Mouse (Mus musculus): ENCODE data around the gene Pld4. TPM values are rescaled to one million over a fixed set of nuclear protein-coding genes. Genes with fewer than 3 reads are reported as not detected.

Pld4 gene
- 19.6 and 23.7 TPM in 2 replicates for polyA plus RNA-seq (2012; rRNA removed)

GRCm38 (mm10) chr12:112760154-112760926 is at the start of gene Pld4:
Gene Pld4 (plus strand): TSS chr12:112760655.
- no peak for DNase-seq
- no peak within 1 kb of the TSS for H3K27ac ChIP-seq (ENCODE audit: insufficient read depth, low read depth, low read length)

GRCm38 (mm10) chr12:112713984-112714383 is 46.5 kb upstream of the Pld4 start:
- Histone ChIP-seq H3K4me1 (ENCODE audit: control insufficient read depth, insufficient read depth, low read length) (peaks cover 9% of the 10 kb centered on the region; the same call in 1 of the 2 replicates), H3K36me3 (ENCODE audit: control insufficient read depth, insufficient read depth, low read length) (no peaks in the 10 kb centered on the region), H3K27me3 (replicated peaks; ENCODE audit: control insufficient read depth, insufficient read depth, low read length) (no peaks in the 10 kb centered on the region), H3K4me3 (ENCODE audit: insufficient read depth, low read depth, low read length) (no peak overlapping the region), H3K27ac (ENCODE audit: insufficient read depth, low read depth, low read length) (no peak overlapping the region)
- DNase-seq: peak; percentile 62
- no peak for TF ChIP-seq CTCF (conservative IDR thresholded peaks at IDR 0.05; ENCODE audit: insufficient read depth, insufficient read length, low read depth, low read length)
- TF ChIP-seq POLR2A (IDR thresholded peaks at IDR 0.05; ENCODE audit: low read depth, low read length): no peak
- 43% methylated on average over 3 of the region's 3 CpGs for WGBS

More at GRCm38 (mm10) chr12:112760154-112760926, at the start of gene Pld4:
- Histone ChIP-seq H3K4me3 (ENCODE audit: insufficient read depth, low read depth, low read length) (no peak within 1 kb of the TSS), H3K27me3 (replicated peaks; ENCODE audit: control insufficient read depth, insufficient read depth, low read length) (no peaks in the 10 kb centered on the region), H3K4me1 (ENCODE audit: control insufficient read depth, insufficient read depth, low read length) (no peaks in the 10 kb centered on the region), H3K36me3 (ENCODE audit: control insufficient read depth, insufficient read depth, low read length) (no peaks in the 10 kb centered on the region)
- 41% methylated on average over 4 of the region's 4 CpGs for WGBS
- TF ChIP-seq CTCF (conservative IDR thresholded peaks at IDR 0.05; ENCODE audit: insufficient read depth, insufficient read length, low read depth, low read length) (no peak), POLR2A (IDR thresholded peaks at IDR 0.05; ENCODE audit: low read depth, low read length) (no peak)

- H3K4me1 ChIP-seq (ENCODE audit: control insufficient read depth, insufficient read depth, low read length): peaks cover 19% of the 10 kb centered on the region; the same call in 1 of the 2 replicates
- 32% methylated on average over 7 of the region's 7 CpGs for WGBS
- TF ChIP-seq POLR2A (IDR thresholded peaks at IDR 0.05; ENCODE audit: low read depth, low read length) (no peak), CTCF (conservative IDR thresholded peaks at IDR 0.05; ENCODE audit: insufficient read depth, insufficient read length, low read depth, low read length) (peak; percentile 75)
- H3K27ac ChIP-seq (ENCODE audit: insufficient read depth, low read depth, low read length): no peak overlapping the region
- no peaks in the 10 kb centered on the region for H3K36me3 ChIP-seq (ENCODE audit: control insufficient read depth, insufficient read depth, low read length)
- no peak overlapping the region for H3K4me3 ChIP-seq (ENCODE audit: insufficient read depth, low read depth, low read length)
- H3K27me3 ChIP-seq (replicated peaks; ENCODE audit: control insufficient read depth, insufficient read depth, low read length): no peaks in the 10 kb centered on the region
- peak; percentile 69 for DNase-seq
Measured at GRCm38 (mm10) chr12:112717140-112717539, 43.3 kb upstream of the Pld4 start.

GRCm38 (mm10) chr12:112718995-112719394 is 41.5 kb upstream of the Pld4 start:
- Histone ChIP-seq H3K27me3 (replicated peaks; ENCODE audit: control insufficient read depth, insufficient read depth, low read length) (no peaks in the 10 kb centered on the region), H3K27ac (ENCODE audit: insufficient read depth, low read depth, low read length) (no peak overlapping the region; the same call in 1 of the 2 replicates), H3K36me3 (ENCODE audit: control insufficient read depth, insufficient read depth, low read length) (no peaks in the 10 kb centered on the region), H3K4me1 (ENCODE audit: control insufficient read depth, insufficient read depth, low read length) (peaks cover 25% of the 10 kb centered on the region; the same call in 1 of the 2 replicates), H3K4me3 (ENCODE audit: insufficient read depth, low read depth, low read length) (no peak overlapping the region)
- DNase-seq: no peak
- WGBS: 58% methylated on average over 5 of the region's 5 CpGs
- TF ChIP-seq CTCF (conservative IDR thresholded peaks at IDR 0.05; ENCODE audit: insufficient read depth, insufficient read length, low read depth, low read length) (no peak), POLR2A (IDR thresholded peaks at IDR 0.05; ENCODE audit: low read depth, low read length) (no peak)

- peak; percentile 55 for DNase-seq
- TF ChIP-seq CTCF (conservative IDR thresholded peaks at IDR 0.05; ENCODE audit: insufficient read depth, insufficient read length, low read depth, low read length): no peak
- no peak for TF ChIP-seq POLR2A (IDR thresholded peaks at IDR 0.05; ENCODE audit: low read depth, low read length)
- Histone ChIP-seq H3K4me3 (ENCODE audit: insufficient read depth, low read depth, low read length) (peak within 1 kb of the TSS; percentile 71), H3K4me1 (ENCODE audit: control insufficient read depth, insufficient read depth, low read length) (peaks cover 25% of the 10 kb centered on the region; the same call in 1 of the 2 replicates), H3K27me3 (replicated peaks; ENCODE audit: control insufficient read depth, insufficient read depth, low read length) (no peaks in the 10 kb centered on the region), H3K27ac (ENCODE audit: insufficient read depth, low read depth, low read length) (peak within 1 kb of the TSS; percentile 97), H3K36me3 (ENCODE audit: control insufficient read depth, insufficient read depth, low read length) (no peaks in the 10 kb centered on the region)
- 24% methylated on average over 6 of the region's 6 CpGs for WGBS
Measured at GRCm38 (mm10) chr12:112720216-112720615, 40.2 kb upstream of the Pld4 start, which contains the start of gene Cep170b. Gene Cep170b (plus strand): TSS chr12:112720455.

GRCm38 (mm10) chr12:112720890-112721423 is 39.5 kb upstream of the Pld4 start:
- Histone ChIP-seq H3K4me3 (ENCODE audit: insufficient read depth, low read depth, low read length) (peak overlapping the region; percentile 71), H3K4me1 (ENCODE audit: control insufficient read depth, insufficient read depth, low read length) (peaks cover 25% of the 10 kb centered on the region; the same call in 1 of the 2 replicates), H3K27ac (ENCODE audit: insufficient read depth, low read depth, low read length) (peak overlapping the region; percentile 97), H3K27me3 (replicated peaks; ENCODE audit: control insufficient read depth, insufficient read depth, low read length) (no peaks in the 10 kb centered on the region), H3K36me3 (ENCODE audit: control insufficient read depth, insufficient read depth, low read length) (no peaks in the 10 kb centered on the region)
- WGBS: 29% methylated on average over 12 of the region's 12 CpGs
- TF ChIP-seq POLR2A (IDR thresholded peaks at IDR 0.05; ENCODE audit: low read depth, low read length) (no peak), CTCF (conservative IDR thresholded peaks at IDR 0.05; ENCODE audit: insufficient read depth, insufficient read length, low read depth, low read length) (no peak)
- DNase-seq: peak; percentile 71

Measured in kidney, adult 2 months (tissue).